Mouse (Mus musculus): ENCODE measurements around the gene Mrpl27. TPM values are rescaled to one million over a fixed set of nuclear protein-coding genes. Genes with fewer than 3 reads are reported as not detected.
A peak's percentile ranks its signal among the peaks of the same experiment; 100 is the strongest.

Mrpl27 gene
- polyA plus RNA-seq, 1 experiment from 2014 or later, result 140 TPM

DNA sequence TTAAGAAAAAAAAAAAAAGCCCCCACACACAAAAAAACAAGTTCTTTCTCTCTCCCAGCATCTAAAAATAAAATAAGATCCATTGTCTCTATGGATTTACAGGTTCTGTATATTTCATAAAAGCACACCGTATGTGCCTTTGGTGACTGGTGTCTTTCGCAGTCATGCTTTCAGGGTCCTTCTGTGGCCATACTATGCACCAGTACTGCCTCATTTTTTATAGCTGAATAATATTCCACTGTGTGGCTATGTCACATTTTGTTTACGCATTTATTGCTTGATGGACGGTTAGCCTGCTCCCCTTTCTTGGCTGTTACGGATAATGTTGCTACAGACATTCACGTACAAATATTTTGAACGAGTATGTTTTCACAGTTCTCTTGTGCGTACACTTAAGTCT, 594 bp upstream of the Mrpl27 start:
- Histone ChIP-seq H3K9me3 (ENCODE audit: control insufficient read depth, low read length) (no peaks in the 10 kb centered on the region), H3K27ac (no peak overlapping the region), H3K4me1 (replicated peaks; ENCODE audit: control insufficient read depth, insufficient read depth, low read length) (peaks cover 17% of the 10 kb centered on the region), H3K4me2 (replicated peaks) (peak overlapping the region; percentile 86), H3K36me3 (replicated peaks; ENCODE audit: control insufficient read depth, insufficient read depth) (peaks cover 14% of the 10 kb centered on the region), H3K27me3 (ENCODE audit: control insufficient read depth, insufficient read depth, low read length) (no peaks in the 10 kb centered on the region), H3K4me3 (replicated peaks; ENCODE audit: low read length) (peak overlapping the region; percentile 57), H3K9ac (no peak overlapping the region)
- ATAC-seq (ENCODE audit: low FRiP score) (no peak), DNase-seq (ENCODE audit: low spot score) (no peak)
- 51% methylated on average over 8 of the region's 8 CpGs for WGBS

DNA sequence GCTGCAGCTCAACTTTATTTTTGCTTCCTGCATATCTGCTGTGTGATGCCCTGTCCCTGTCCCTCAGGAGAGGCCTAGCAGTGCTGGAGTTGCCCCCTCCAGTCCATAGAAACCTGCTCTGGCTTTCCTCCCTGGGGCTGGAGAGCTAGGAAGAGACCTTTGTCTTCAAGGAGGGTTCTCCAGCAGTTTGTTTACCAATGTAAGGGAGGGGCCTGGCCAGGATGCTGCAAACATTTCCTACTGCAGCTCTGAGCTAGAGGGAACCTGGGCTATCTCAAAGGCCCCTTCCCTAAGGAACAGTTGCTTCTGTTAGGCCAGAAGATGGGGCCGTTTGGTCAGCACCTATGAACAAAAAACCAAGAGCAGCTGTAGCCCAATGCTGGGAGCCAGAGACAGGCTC, 7.8 kb downstream of the Mrpl27 start:
- Histone ChIP-seq H3K4me3 (replicated peaks; ENCODE audit: low read length) (no peak overlapping the region), H3K4me2 (replicated peaks) (no peak overlapping the region), H3K27me3 (ENCODE audit: control insufficient read depth, insufficient read depth, low read length) (no peaks in the 10 kb centered on the region), H3K4me1 (replicated peaks; ENCODE audit: control insufficient read depth, insufficient read depth, low read length) (no peaks in the 10 kb centered on the region), H3K36me3 (replicated peaks; ENCODE audit: control insufficient read depth, insufficient read depth) (peaks cover 84% of the 10 kb centered on the region), H3K9me3 (ENCODE audit: control insufficient read depth, low read length) (no peaks in the 10 kb centered on the region), H3K27ac (no peak overlapping the region), H3K9ac (no peak overlapping the region)
- no peak for DNase-seq (ENCODE audit: low spot score)
- 58% methylated on average over 1 of the region's 1 CpGs for WGBS
- ATAC-seq (ENCODE audit: low FRiP score), result no peak

DNA sequence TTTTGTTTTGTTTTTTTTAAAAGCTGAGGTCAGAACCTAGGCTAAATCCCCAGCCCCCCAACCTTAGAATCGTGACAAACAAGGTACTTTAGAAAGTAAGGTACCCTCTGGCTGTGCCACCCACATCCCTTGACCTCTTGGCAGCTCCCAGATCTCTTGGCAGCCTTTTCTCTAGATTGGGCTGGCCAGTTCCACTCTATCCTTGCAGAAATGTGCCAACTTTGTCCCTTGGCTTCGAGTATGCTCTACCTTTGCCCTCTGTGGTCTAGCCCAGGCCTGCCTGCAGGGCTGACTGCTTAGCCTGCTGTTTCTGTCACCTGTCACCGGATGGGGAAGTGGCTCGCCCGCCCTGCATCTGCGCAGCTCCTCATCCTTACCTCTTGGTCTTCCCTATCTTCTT, 11.7 kb downstream of the Mrpl27 start:
- no peak overlapping the region for H3K4me3 ChIP-seq (replicated peaks; ENCODE audit: low read length)
- H3K4me2 ChIP-seq (replicated peaks), result no peak overlapping the region
- WGBS, result 95% methylated on average over 6 of the region's 6 CpGs
- ATAC-seq (ENCODE audit: low FRiP score) (no peak), DNase-seq (ENCODE audit: low spot score) (no peak)
- no peaks in the 10 kb centered on the region for H3K4me1 ChIP-seq (replicated peaks; ENCODE audit: control insufficient read depth, insufficient read depth, low read length)
- H3K9me3 ChIP-seq (ENCODE audit: control insufficient read depth, low read length), result no peaks in the 10 kb centered on the region
- H3K9ac ChIP-seq, result no peak overlapping the region
- H3K36me3 ChIP-seq (replicated peaks; ENCODE audit: control insufficient read depth, insufficient read depth), result peaks cover 87% of the 10 kb centered on the region
- no peak overlapping the region for H3K27ac ChIP-seq
- no peaks in the 10 kb centered on the region for H3K27me3 ChIP-seq (ENCODE audit: control insufficient read depth, insufficient read depth, low read length)

DNA sequence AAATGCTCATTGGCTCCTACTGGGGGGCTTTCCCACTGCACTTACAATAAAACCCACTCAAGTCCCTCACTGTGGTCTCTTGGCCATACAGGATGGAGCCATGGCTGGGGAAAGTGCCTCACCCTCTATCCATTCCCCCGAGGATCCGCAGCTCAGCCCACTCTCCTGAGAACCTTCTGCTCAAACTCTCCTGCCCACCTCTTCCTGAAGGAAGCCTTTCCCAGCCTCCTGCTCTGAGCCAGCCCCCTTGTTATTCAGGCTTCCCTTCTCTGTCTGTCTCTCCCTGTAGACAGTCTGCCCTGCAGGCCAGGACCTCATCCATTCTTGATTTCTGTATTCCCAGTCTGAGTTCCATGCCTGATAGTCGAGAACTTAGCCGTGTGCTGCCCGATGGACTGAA, 21.4 kb downstream of the Mrpl27 start:
- ATAC-seq (ENCODE audit: low FRiP score), result no peak
- H3K4me3 ChIP-seq (replicated peaks; ENCODE audit: low read length), result no peak overlapping the region
- no peak for DNase-seq (ENCODE audit: low spot score)
- H3K36me3 ChIP-seq (replicated peaks; ENCODE audit: control insufficient read depth, insufficient read depth), result peaks cover 8% of the 10 kb centered on the region; the same call in 1 of the 2 replicates
- H3K27ac ChIP-seq, result no peak overlapping the region
- no peaks in the 10 kb centered on the region for H3K9me3 ChIP-seq (ENCODE audit: control insufficient read depth, low read length)
- WGBS, result 85% methylated on average over 5 of the region's 5 CpGs
- no peak overlapping the region for H3K4me2 ChIP-seq (replicated peaks)
- H3K4me1 ChIP-seq (replicated peaks; ENCODE audit: control insufficient read depth, insufficient read depth, low read length), result peaks cover 25% of the 10 kb centered on the region
- H3K9ac ChIP-seq, result no peak overlapping the region
- H3K27me3 ChIP-seq (ENCODE audit: control insufficient read depth, insufficient read depth, low read length), result no peaks in the 10 kb centered on the region

DNA sequence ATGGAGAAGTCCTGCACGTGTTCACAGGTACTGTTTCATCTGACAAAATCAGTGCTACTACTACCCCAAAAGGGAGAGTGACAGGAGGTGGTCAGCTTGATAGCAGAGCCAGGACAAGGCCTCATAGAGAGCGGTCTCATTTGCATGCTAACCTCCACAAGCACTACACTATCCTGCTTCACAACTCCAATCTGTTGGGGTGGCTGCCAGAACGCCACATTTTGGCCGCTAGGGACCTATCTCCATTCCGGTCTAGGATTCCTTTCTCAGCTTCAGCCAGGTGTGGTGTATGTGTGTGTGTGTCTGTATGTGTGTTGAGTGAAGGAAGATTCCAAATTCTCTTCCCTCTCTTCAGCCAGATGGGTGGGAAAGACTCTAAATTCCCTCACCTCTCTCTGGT, 21.9 kb downstream of the Mrpl27 start:
- ATAC-seq (ENCODE audit: low FRiP score), result no peak
- H3K4me1 ChIP-seq (replicated peaks; ENCODE audit: control insufficient read depth, insufficient read depth, low read length), result peaks cover 25% of the 10 kb centered on the region
- H3K36me3 ChIP-seq (replicated peaks; ENCODE audit: control insufficient read depth, insufficient read depth), result 0 out of 2 replicates have a peak, but pooled peaks cover 4% of the 10 kb centered on the region
- 0 out of 2 replicates have a peak overlapping the region, but pooled peaks have one; percentile 1 for H3K4me2 ChIP-seq (replicated peaks)
- H3K27ac ChIP-seq, result no peak overlapping the region
- H3K27me3 ChIP-seq (ENCODE audit: control insufficient read depth, insufficient read depth, low read length), result no peaks in the 10 kb centered on the region
- 81% methylated on average over 5 of the region's 5 CpGs for WGBS
- H3K9me3 ChIP-seq (ENCODE audit: control insufficient read depth, low read length), result no peaks in the 10 kb centered on the region
- no peak for DNase-seq (ENCODE audit: low spot score)
- H3K9ac ChIP-seq, result no peak overlapping the region
- H3K4me3 ChIP-seq (replicated peaks; ENCODE audit: low read length), result no peak overlapping the region

DNA sequence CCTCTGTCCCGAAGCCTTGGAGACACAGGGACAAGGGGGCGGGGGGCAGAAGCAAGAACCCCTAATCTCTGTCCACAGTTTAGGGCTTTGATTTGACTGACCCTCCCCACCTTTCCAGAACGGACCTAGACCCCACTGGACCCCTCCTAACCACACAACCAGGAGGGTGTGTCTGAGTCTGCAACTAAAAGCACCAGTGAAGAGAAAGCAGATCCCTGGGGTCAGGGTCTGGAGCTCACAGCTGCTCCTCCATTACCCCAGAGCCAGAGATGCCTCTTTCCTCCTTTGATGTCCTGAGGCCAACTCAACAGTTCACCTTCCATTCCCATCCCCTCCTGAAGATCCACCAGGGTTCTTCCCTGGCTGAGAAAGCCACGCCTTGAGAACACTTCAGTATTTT, 22.7 kb downstream of the Mrpl27 start:
- Histone ChIP-seq H3K4me3 (replicated peaks; ENCODE audit: low read length) (peak overlapping the region; percentile 88), H3K9ac (peak overlapping the region; percentile 97), H3K27me3 (ENCODE audit: control insufficient read depth, insufficient read depth, low read length) (no peaks in the 10 kb centered on the region), H3K4me1 (replicated peaks; ENCODE audit: control insufficient read depth, insufficient read depth, low read length) (peaks cover 25% of the 10 kb centered on the region), H3K27ac (0 out of 2 replicates have a peak overlapping the region, but pooled peaks have one; percentile 95), H3K9me3 (ENCODE audit: control insufficient read depth, low read length) (no peaks in the 10 kb centered on the region), H3K36me3 (replicated peaks; ENCODE audit: control insufficient read depth, insufficient read depth) (no peaks in the 10 kb centered on the region), H3K4me2 (replicated peaks) (peak overlapping the region; percentile 69)
- 39% methylated on average over 4 of the region's 4 CpGs for WGBS
- ATAC-seq (ENCODE audit: low FRiP score) (no peak), DNase-seq (ENCODE audit: low spot score) (no peak)

DNA sequence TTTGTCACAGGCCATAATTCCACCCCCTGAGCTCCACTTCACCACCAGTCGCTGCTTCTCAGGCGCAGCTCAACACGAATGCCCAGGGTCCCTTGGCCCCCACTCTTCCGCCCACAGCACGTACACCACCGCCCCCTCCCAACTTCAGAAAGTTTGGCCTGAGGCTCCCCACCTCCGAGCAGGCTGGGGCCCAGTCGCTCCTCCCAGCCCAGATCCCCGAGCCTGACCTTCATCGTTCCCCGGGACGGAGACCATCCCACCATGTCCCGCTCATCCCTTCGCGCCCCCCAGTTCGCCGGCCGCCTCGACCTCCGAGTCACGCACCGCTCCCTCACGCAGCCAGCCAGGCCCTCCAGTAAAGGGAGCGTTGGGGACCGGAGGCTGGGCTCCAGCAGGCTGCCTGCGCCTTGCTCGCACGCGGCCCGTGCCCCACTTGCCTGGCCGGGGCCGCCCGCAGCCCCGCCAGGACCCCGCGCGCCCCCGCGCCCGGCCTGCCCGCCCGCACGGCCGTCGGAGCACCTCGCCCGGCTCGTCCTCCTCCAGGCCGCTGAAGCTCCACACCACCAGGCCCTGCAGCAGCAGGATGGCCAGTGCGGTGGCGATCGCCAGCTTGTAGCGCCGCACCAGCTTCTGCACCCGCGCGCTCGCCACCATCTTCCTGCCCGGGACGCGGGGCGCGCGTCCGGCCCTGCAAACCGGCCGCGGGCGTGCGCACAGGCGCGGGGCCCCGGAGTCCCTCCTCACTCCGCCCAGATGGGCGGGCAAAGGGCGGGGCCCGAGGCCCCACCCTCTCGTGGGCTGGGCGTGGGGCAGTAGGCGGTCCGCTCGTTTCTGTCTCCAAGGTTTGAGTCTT, 23.4 kb downstream of the Mrpl27 start, which contains the start of gene Xylt2:
Xylt2 (minus strand) TSS at position 762 of the 853 bp plus-strand sequence.
- H3K4me3 ChIP-seq (replicated peaks; ENCODE audit: low read length), result peak within 1 kb of the TSS; percentile 88
- peak within 1 kb of the TSS; percentile 97 for H3K9ac ChIP-seq
- ATAC-seq (ENCODE audit: low FRiP score) (peak; percentile 95), DNase-seq (ENCODE audit: low spot score) (peak; percentile 95)
- WGBS, result under 1% methylated on average over 82 of the region's 82 CpGs
- H3K4me1 ChIP-seq (replicated peaks; ENCODE audit: control insufficient read depth, insufficient read depth, low read length), result peaks cover 25% of the 10 kb centered on the region
- H3K27me3 ChIP-seq (ENCODE audit: control insufficient read depth, insufficient read depth, low read length), result no peaks in the 10 kb centered on the region
- peak within 1 kb of the TSS; percentile 69 for H3K4me2 ChIP-seq (replicated peaks)
- H3K9me3 ChIP-seq (ENCODE audit: control insufficient read depth, low read length), result no peaks in the 10 kb centered on the region
- H3K36me3 ChIP-seq (replicated peaks; ENCODE audit: control insufficient read depth, insufficient read depth), result no peaks in the 10 kb centered on the region
- peak within 1 kb of the TSS; percentile 95 for H3K27ac ChIP-seq

DNA sequence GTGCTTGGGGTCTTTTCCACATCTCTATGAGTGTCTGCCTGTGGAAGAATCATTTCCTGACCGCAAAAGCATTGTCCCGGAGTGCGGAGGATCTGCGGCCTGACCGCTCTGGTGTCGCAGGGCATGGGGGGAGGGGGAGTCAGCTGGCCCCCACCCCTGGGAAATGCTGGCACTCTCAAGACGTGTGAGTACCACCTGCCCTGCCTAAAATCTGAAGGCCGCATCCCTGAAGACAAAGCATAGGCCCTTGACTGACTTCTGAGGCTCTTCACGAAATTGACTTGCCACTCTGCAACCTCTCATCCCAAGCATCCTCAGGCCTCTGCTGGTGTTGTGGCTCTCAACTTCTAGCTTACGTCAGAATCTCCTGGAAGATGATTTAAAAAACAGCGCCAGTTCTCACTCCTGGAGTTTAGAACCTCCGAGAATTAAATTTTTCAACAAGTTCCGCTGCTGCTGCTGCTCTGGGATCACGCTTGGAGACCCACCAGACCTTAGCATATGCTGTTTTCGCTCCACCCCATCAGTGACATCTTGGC, 24.1 kb downstream of the Mrpl27 start:
- DNase-seq (ENCODE audit: low spot score) (no peak), ATAC-seq (ENCODE audit: low FRiP score) (no peak; the same call in 1 of the 2 replicates)
- no peaks in the 10 kb centered on the region for H3K9me3 ChIP-seq (ENCODE audit: control insufficient read depth, low read length)
- H3K27me3 ChIP-seq (ENCODE audit: control insufficient read depth, insufficient read depth, low read length), result no peaks in the 10 kb centered on the region
- H3K36me3 ChIP-seq (replicated peaks; ENCODE audit: control insufficient read depth, insufficient read depth), result no peaks in the 10 kb centered on the region
- 30% methylated on average over 15 of the region's 15 CpGs for WGBS
- peaks cover 25% of the 10 kb centered on the region for H3K4me1 ChIP-seq (replicated peaks; ENCODE audit: control insufficient read depth, insufficient read depth, low read length)
- H3K9ac ChIP-seq, result peak overlapping the region; percentile 97
- peak overlapping the region; percentile 69 for H3K4me2 ChIP-seq (replicated peaks)
- H3K4me3 ChIP-seq (replicated peaks; ENCODE audit: low read length), result peak overlapping the region; percentile 88
- H3K27ac ChIP-seq, result peak overlapping the region; percentile 95; the same call in 1 of the 2 replicates

DNA sequence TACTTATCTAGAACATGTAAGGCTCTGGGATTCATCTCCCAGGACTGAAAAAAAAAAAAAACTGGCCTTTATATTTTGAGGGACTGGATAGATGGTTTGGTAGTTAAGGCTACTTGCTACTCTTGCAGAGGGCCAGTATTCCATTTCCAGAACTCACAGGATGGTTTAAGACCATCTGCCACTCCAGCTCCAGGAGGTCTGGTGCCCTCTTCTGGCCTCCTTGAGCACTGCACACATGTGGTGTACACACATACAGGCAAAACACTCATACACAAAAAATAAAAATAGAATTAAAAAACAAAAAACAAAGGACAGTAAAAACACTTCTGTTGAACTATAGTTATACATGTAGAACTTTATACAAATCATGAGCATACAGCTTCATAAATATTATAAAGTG, 27.1 kb downstream of the Mrpl27 start:
- peaks cover 19% of the 10 kb centered on the region for H3K4me1 ChIP-seq (replicated peaks; ENCODE audit: control insufficient read depth, insufficient read depth, low read length)
- no peaks in the 10 kb centered on the region for H3K27me3 ChIP-seq (ENCODE audit: control insufficient read depth, insufficient read depth, low read length)
- H3K9me3 ChIP-seq (ENCODE audit: control insufficient read depth, low read length), result no peaks in the 10 kb centered on the region
- no peak for DNase-seq (ENCODE audit: low spot score)
- no peak for ATAC-seq (ENCODE audit: low FRiP score)
- H3K36me3 ChIP-seq (replicated peaks; ENCODE audit: control insufficient read depth, insufficient read depth), result no peaks in the 10 kb centered on the region
- H3K27ac ChIP-seq, result no peak overlapping the region
- no peak overlapping the region for H3K9ac ChIP-seq
- no peak overlapping the region for H3K4me3 ChIP-seq (replicated peaks; ENCODE audit: low read length)
- H3K4me2 ChIP-seq (replicated peaks), result no peak overlapping the region

Data from hindbrain, embryonic 14.5 days (tissue).